Mouse (Mus musculus): ENCODE measurements around the gene Clptm1l. TPM values are rescaled to one million over a fixed set of nuclear protein-coding genes. Genes with fewer than 3 reads are reported as not detected.

Gene Clptm1l
- polyA plus RNA-seq, 1 experiment from 2014 or later = 83.4 TPM

DNA sequence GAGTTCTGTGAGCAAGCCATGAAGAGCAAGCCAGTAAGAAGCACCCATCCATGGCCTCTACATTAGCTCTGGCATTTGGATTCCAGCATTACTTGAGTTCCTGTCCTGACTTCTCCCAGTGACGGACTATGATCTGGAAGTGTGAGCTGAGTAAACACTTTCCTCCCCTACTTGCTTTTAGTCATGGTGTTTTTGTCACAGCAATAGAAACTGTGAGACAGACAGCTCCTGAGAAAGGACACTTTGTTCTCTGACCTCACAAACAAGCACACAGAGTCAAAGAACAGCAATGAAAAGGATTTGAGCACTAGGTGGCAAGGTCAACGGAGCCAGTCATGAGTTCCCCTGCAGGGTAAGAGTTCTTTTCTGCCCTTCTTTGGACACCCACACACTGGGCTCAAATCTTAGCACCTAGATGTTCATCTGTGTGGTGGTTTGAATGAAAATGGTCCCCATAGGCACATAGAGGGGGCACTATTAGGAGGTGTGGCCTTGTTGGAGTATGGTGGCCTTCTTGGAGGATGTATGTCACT, 56.4 kb downstream of the Clptm1l start:
- Histone ChIP-seq H3K9me3 (replicated peaks) (no peaks in the 10 kb centered on the region), H3K36me3 (no peaks in the 10 kb centered on the region), H3K4me2 (no peak overlapping the region), H3K4me1 (replicated peaks) (no peaks in the 10 kb centered on the region), H3K27me3 (no peaks in the 10 kb centered on the region), H3K9ac (no peak overlapping the region), H3K4me3 (no peak overlapping the region), H3K27ac (no peak overlapping the region)
- no peak for ATAC-seq (replicated peaks; ENCODE audit: insufficient number of reproducible peaks, insufficient read depth, low FRiP score, low read depth)
- WGBS = 74% methylated on average over 2 of the region's 2 CpGs

Other genes with a start within 250 kb of the Clptm1l start
- gene Lpcat1, start 136.8 kb upstream of the Clptm1l start, polyA plus RNA-seq (2015; fragmentation: Nextera tagmentation; extraction: Ambion mirVana) = 15.9 and 19.1 TPM in 2 replicates
- 0.05 and 0.14 TPM in 2 replicates for gene Slc6a3, start 67.3 kb upstream of the Clptm1l start, polyA plus RNA-seq (2015; fragmentation: Nextera tagmentation; extraction: Ambion mirVana)
- gene Tert, start 22.9 kb downstream of the Clptm1l start, polyA plus RNA-seq (2015; fragmentation: Nextera tagmentation; extraction: Ambion mirVana) = 1.4 and 2.9 TPM in 2 replicates
- not detected in 2 replicates for gene Slc6a18, start 74.0 kb downstream of the Clptm1l start, polyA plus RNA-seq (2015; fragmentation: Nextera tagmentation; extraction: Ambion mirVana)
- gene Slc6a19, start 100.9 kb downstream of the Clptm1l start, polyA plus RNA-seq (2015; fragmentation: Nextera tagmentation; extraction: Ambion mirVana) = not detected in 2 replicates
- 37.1 and 37.7 TPM in 2 replicates for gene Slc12a7, start 129.1 kb downstream of the Clptm1l start, polyA plus RNA-seq (2015; fragmentation: Nextera tagmentation; extraction: Ambion mirVana)
- gene Nkd2, start 243.6 kb downstream of the Clptm1l start, polyA plus RNA-seq (2015; fragmentation: Nextera tagmentation; extraction: Ambion mirVana) = 3.0 and 3.6 TPM in 2 replicates

All from heart, embryonic 15.5 days (tissue).